Mouse (Mus musculus) heart, adult 18-20 months (tissue): ENCODE results near the gene Flot2. TPM values are rescaled to one million over a fixed set of nuclear protein-coding genes. Genes with fewer than 3 reads are reported as not detected.
"Not testable (repeated sequence)": the region's sequence is repeated elsewhere in the genome, so short reads cannot be mapped to it uniquely, and the experiment has no call there.

Source experiments
- DNase-seq, 2 experiments: peaks; one replicate each; pipeline ENCODE4 v3.0.0; 2021 to 2022; ENCODE audit warnings: mixed read lengths in 1 of 2
- long read RNA-seq, 2 experiments: library from polyadenylated mRNA; stranded (forward); transcript quantifications; one replicate each; pipeline ENCODE4 v2.0.0; 2021
- total RNA-seq, 2 experiments: library from RNA; stranded (reverse); gene quantifications; 2 replicates each; pipeline ENCODE4 v1.2.3; 2021

Gene Flot2
- total RNA-seq = 10 to 100 TPM; 54.1 to 56.0 TPM
- long read RNA-seq, experiment 1, transcript Flot2-201 (11 exons, 2,621 nt) = major isoform, 80 of 108 reads
- long read RNA-seq, experiment 1, transcript Flot2-202 (11 exons, 2,568 nt) = minor isoform, 11 of 108 reads
- long read RNA-seq, experiment 1, partial matches to known transcripts = 6 of 108 reads
- long read RNA-seq, experiment 1, other reads (novel, unspliced or antisense) = 9 of 108 reads
- long read RNA-seq, experiment 2, transcript Flot2-202 (11 exons, 2,568 nt) = minor isoform, 5 of 71 reads
- long read RNA-seq, experiment 2, transcript Flot2-201 (11 exons, 2,621 nt) = major isoform, 45 of 71 reads
- long read RNA-seq, experiment 2, partial matches to known transcripts = 17 of 71 reads
- long read RNA-seq, experiment 2, other reads (novel, unspliced or antisense) = 4 of 71 reads

GRCm38 (mm10) chr11:78037831-78038752 is at the start of gene Flot2:
TSS of gene Flot2 (plus strand) at chr11:78037931.
- peak; percentile 65 to 70 for DNase-seq

- peak; percentile 46 to 51 for DNase-seq
These were observed 48.5 kb upstream of the Flot2 start for GRCm38 (mm10) chr11:77989071-77989690.

GRCm38 (mm10) chr11:77995556-77995955 is 42.2 kb upstream of the Flot2 start:
- DNase-seq = peak; percentile 41 to 60

- peak; percentile 46 to 64 for DNase-seq
These were observed 31.3 kb upstream of the Flot2 start for GRCm38 (mm10) chr11:78006446-78006845.

- peak; percentile 65 to 85 for DNase-seq
These were observed 18.1 kb upstream of the Flot2 start for GRCm38 (mm10) chr11:78019676-78020075.

- peak in 1 of 2 experiments; percentile 40 for DNase-seq
These were observed 14.1 kb upstream of the Flot2 start for GRCm38 (mm10) chr11:78023607-78024006.

- DNase-seq = no peak
These were observed 8.5 kb upstream of the Flot2 start for GRCm38 (mm10) chr11:78029240-78029639.

- no peak for DNase-seq
These were observed 7.1 kb upstream of the Flot2 start for GRCm38 (mm10) chr11:78030600-78030999.

GRCm38 (mm10) chr11:78031389-78031788 is 6.3 kb upstream of the Flot2 start:
- DNase-seq = no peak

GRCm38 (mm10) chr11:78031947-78032808 is 5.6 kb upstream of the Flot2 start, which contains the start of gene Dhrs13:
TSS of gene Dhrs13 (plus strand) at chr11:78032280.
- peak; percentile 95 to 96 for DNase-seq

- DNase-seq = no peak
These were observed 4.9 kb upstream of the Flot2 start for GRCm38 (mm10) chr11:78032809-78033195.

- no peak for DNase-seq
These were observed 3.7 kb upstream of the Flot2 start for GRCm38 (mm10) chr11:78033931-78034617.

GRCm38 (mm10) chr11:78036791-78037190 is 940 bp upstream of the Flot2 start:
- DNase-seq = no peak

GRCm38 (mm10) chr11:78040878-78041277 is 3.1 kb downstream of the Flot2 start:
- no peak for DNase-seq

GRCm38 (mm10) chr11:78042290-78042870 is 4.6 kb downstream of the Flot2 start:
- DNase-seq = not testable (repeated sequence)

- peak; percentile 89 to 94 for DNase-seq
These were observed 7.1 kb downstream of the Flot2 start for GRCm38 (mm10) chr11:78044758-78045251.

- DNase-seq = not testable (repeated sequence)
These were observed 10.9 kb downstream of the Flot2 start for GRCm38 (mm10) chr11:78048637-78049036.

- no peak for DNase-seq
These were observed 15.3 kb downstream of the Flot2 start for GRCm38 (mm10) chr11:78053078-78053477.

GRCm38 (mm10) chr11:78056946-78057345 is 19.2 kb downstream of the Flot2 start:
- no peak for DNase-seq
